Mouse (Mus musculus): ENCODE results near the gene Adgrd1. TPM values are rescaled to one million over a fixed set of nuclear protein-coding genes. Genes with fewer than 3 reads are reported as not detected.
"Not testable (repeated sequence)": the region's sequence is repeated elsewhere in the genome, so short reads cannot be mapped to it uniquely, and the experiment has no call there.

Gene Adgrd1
- total and polyA plus RNA-seq, 3 experiments = 0.04 to 0.07 TPM; not detected in 1

- DNase-seq (ENCODE audit: extremely low read depth) = no peak
- Histone ChIP-seq H3K79me2 (replicated peaks; ENCODE audit: control insufficient read depth, extremely low read depth, insufficient read depth, poor library complexity, severe bottlenecking) (no peaks in the 10 kb centered on the region), H3K4me1 (ENCODE audit: control insufficient read depth in 1 of 2, insufficient read depth in 2 of 2) (no peaks in the 10 kb centered on the region), H3K27me3 (replicated peaks) (peaks cover 4% of the 10 kb centered on the region), H3K9me3 (replicated peaks; ENCODE audit: low read length) (peaks cover 22% of the 10 kb centered on the region), H3K4me2 (ENCODE audit: insufficient read depth, low read depth, poor library complexity, severe bottlenecking) (no peak overlapping the region), H3K9ac (ENCODE audit: insufficient read depth, low read depth) (no peak overlapping the region), H3K4me3 (replicated peaks in 1 of 3; ENCODE audit: low read depth in 2 of 3, low read length in 2 of 3, poor library complexity in 1 of 3) (no peak overlapping the region), H3K36me3 (replicated peaks in 1 of 2; ENCODE audit: control insufficient read depth in 1 of 2, insufficient read depth in 1 of 2, low read length in 1 of 2) (no peaks in the 10 kb centered on the region), H3K27ac (ENCODE audit: insufficient read depth, low read depth) (no peak overlapping the region)
- dilution Hi-C loops (cut with MboI; ENCODE audit: extremely low pct_ligation_motif_present, extremely low pct_unique_long_range_greater_than_20kb, low sequenced_read_pairs) (no loop called here), in situ Hi-C loops (cut with MboI; ENCODE audit: low pct_ligation_motif_present, low pct_unique_long_range_greater_than_20kb, low sequenced_read_pairs) (loop anchor here (10.0 kb wide), 1 partner anchor 49 kb away; no protein-coding TSS in a partner anchor)
- TF ChIP-seq MAFK (IDR thresholded peaks at IDR 0.05; ENCODE audit: insufficient replicate concordance, low read length) = no peak
- TF ChIP-seq SIN3A (IDR thresholded peaks at IDR 0.05; ENCODE audit: low read length) = no peak
These were observed 27.7 kb downstream of the Adgrd1 start for GRCm38 (mm10) chr5:129124070-129124828.

- dilution Hi-C loops (cut with MboI; ENCODE audit: extremely low pct_ligation_motif_present, extremely low pct_unique_long_range_greater_than_20kb, low sequenced_read_pairs); H3K79me2 ChIP-seq (replicated peaks; ENCODE audit: control insufficient read depth, extremely low read depth, insufficient read depth, poor library complexity, severe bottlenecking): not testable (repeated sequence)
- in situ Hi-C loops (cut with MboI; ENCODE audit: low pct_ligation_motif_present, low pct_unique_long_range_greater_than_20kb, low sequenced_read_pairs) = loop anchor here (10.0 kb wide), 1 partner anchor 54 kb away; no protein-coding TSS in a partner anchor
These were observed 31.8 kb downstream of the Adgrd1 start for GRCm38 (mm10) chr5:129128310-129128709.

GRCm38 (mm10) chr5:129130301-129130700, 33.8 kb downstream of the Adgrd1 start:
- H3K36me3 ChIP-seq (replicated peaks in 1 of 2; ENCODE audit: control insufficient read depth in 1 of 2, insufficient read depth in 1 of 2, low read length in 1 of 2) = no peaks in the 10 kb centered on the region
- H3K4me3 ChIP-seq (replicated peaks in 1 of 3; ENCODE audit: low read depth in 2 of 3, low read length in 2 of 3, poor library complexity in 1 of 3) = no peak overlapping the region
- H3K4me2 ChIP-seq (ENCODE audit: insufficient read depth, low read depth, poor library complexity, severe bottlenecking) = no peak overlapping the region
- TF ChIP-seq E2F4 (IDR thresholded peaks at IDR 0.05; ENCODE audit: insufficient replicate concordance, low read depth, low read length) (no peak), NRF1 (IDR thresholded peaks at IDR 0.05; ENCODE audit: low read depth, low read length) (no peak), TCF12 (IDR thresholded peaks at IDR 0.05; ENCODE audit: low read depth, low read length) (no peak), ZMIZ1 (IDR thresholded peaks at IDR 0.05; ENCODE audit: low read depth, low read length) (no peak), HCFC1 (IDR thresholded peaks at IDR 0.05; ENCODE audit: low read depth, low read length) (no peak), SMC3 (IDR thresholded peaks at IDR 0.05; ENCODE audit: low read depth, low read length) (no peak), UBTF (IDR thresholded peaks at IDR 0.05; ENCODE audit: low read depth, low read length) (no peak), MXI1 (IDR thresholded peaks at IDR 0.05; ENCODE audit: low read depth, low read length) (no peak), RCOR1 (conservative IDR thresholded peaks at IDR 0.05; ENCODE audit: low read depth, low read length) (no peak), USF2 (conservative IDR thresholded peaks at IDR 0.05; ENCODE audit: low read depth, low read length) (no peak), ETS1 (conservative IDR thresholded peaks at IDR 0.05; ENCODE audit: low read depth, low read length) (no peak), MAZ (IDR thresholded peaks at IDR 0.05; ENCODE audit: low read depth, low read length) (no peak), PAX5 (IDR thresholded peaks at IDR 0.05; ENCODE audit: low read length) (no peak), POLR2AphosphoS2 (IDR thresholded peaks at IDR 0.05; ENCODE audit: low read depth, low read length) (no peak), ZNF384 (IDR thresholded peaks at IDR 0.05; ENCODE audit: low read depth, low read length) (no peak)
- dilution Hi-C loops (cut with MboI; ENCODE audit: extremely low pct_ligation_motif_present, extremely low pct_unique_long_range_greater_than_20kb, low sequenced_read_pairs) (no loop called here), in situ Hi-C loops (cut with MboI; ENCODE audit: low pct_ligation_motif_present, low pct_unique_long_range_greater_than_20kb, low sequenced_read_pairs) (no loop called here)
- H3K27ac ChIP-seq (ENCODE audit: insufficient read depth, low read depth) = no peak overlapping the region
- no peak for DNase-seq (ENCODE audit: extremely low read depth)
- no peaks in the 10 kb centered on the region for H3K79me2 ChIP-seq (replicated peaks; ENCODE audit: control insufficient read depth, extremely low read depth, insufficient read depth, poor library complexity, severe bottlenecking)
- peaks cover 22% of the 10 kb centered on the region for H3K9me3 ChIP-seq (replicated peaks; ENCODE audit: low read length)
- no peak overlapping the region for H3K9ac ChIP-seq (ENCODE audit: insufficient read depth, low read depth)
- no peaks in the 10 kb centered on the region for H3K4me1 ChIP-seq (ENCODE audit: control insufficient read depth in 1 of 2, insufficient read depth in 2 of 2)
- H3K27me3 ChIP-seq (replicated peaks) = peaks cover 9% of the 10 kb centered on the region

More at GRCm38 (mm10) chr5:129128310-129128709, 31.8 kb downstream of the Adgrd1 start:
- peaks cover 22% of the 10 kb centered on the region for H3K9me3 ChIP-seq (replicated peaks; ENCODE audit: low read length)
- H3K4me1 ChIP-seq (ENCODE audit: control insufficient read depth in 1 of 2, insufficient read depth in 2 of 2); H3K4me2 ChIP-seq (ENCODE audit: insufficient read depth, low read depth, poor library complexity, severe bottlenecking); H3K4me3 ChIP-seq (replicated peaks in 1 of 3; ENCODE audit: low read depth in 2 of 3, low read length in 2 of 3, poor library complexity in 1 of 3); H3K9ac ChIP-seq (ENCODE audit: insufficient read depth, low read depth); H3K27ac ChIP-seq (ENCODE audit: insufficient read depth, low read depth); H3K36me3 ChIP-seq (replicated peaks in 1 of 2; ENCODE audit: control insufficient read depth in 1 of 2, insufficient read depth in 1 of 2, low read length in 1 of 2); DNase-seq (ENCODE audit: extremely low read depth); H3K27me3 ChIP-seq (replicated peaks): not testable (repeated sequence)
